Mouse (Mus musculus): ENCODE data around the gene Fam221a.

DNA sequence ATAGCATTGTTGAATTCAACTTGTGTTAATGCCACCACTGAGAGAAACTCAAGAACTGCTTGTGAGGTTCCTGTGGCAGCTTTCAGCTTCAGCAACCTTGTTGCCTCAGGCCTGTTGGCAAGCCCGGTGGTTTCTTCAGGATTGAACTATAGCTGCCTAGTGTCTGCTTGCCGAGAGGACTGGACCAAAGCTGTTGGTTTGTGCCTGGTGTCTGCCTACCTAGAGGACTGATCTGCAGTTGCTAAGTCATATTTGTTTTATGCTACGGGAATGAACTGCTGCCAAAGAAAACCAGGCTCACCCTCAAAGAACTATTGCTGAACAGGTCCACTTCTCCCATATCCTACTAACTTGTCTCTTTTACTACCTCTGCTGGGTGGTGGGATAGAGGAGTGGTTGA, 40.7 kb upstream of the Fam221a start:
- TF ChIP-seq CTCF (IDR thresholded peaks at IDR 0.05) (no peak), EP300 (IDR thresholded peaks at IDR 0.05) (no peak)

Data from lung, postnatal 0 days (tissue).